Mouse (Mus musculus): ENCODE results near the gene Gypa. TPM values are rescaled to one million over a fixed set of nuclear protein-coding genes. Genes with fewer than 3 reads are reported as not detected.

Gypa gene
- total RNA-seq (2021) = 1 to 10 TPM in 1 of 2 experiments, not detected in 1; 1.8 TPM
- 0.32 and 2.7 TPM in 2 replicates for polyA plus RNA-seq (2012; rRNA removed)
- long read RNA-seq, partial matches to known transcripts = 0 of 1 reads
- long read RNA-seq, other reads (novel, unspliced or antisense) = 0 of 1 reads

DNA sequence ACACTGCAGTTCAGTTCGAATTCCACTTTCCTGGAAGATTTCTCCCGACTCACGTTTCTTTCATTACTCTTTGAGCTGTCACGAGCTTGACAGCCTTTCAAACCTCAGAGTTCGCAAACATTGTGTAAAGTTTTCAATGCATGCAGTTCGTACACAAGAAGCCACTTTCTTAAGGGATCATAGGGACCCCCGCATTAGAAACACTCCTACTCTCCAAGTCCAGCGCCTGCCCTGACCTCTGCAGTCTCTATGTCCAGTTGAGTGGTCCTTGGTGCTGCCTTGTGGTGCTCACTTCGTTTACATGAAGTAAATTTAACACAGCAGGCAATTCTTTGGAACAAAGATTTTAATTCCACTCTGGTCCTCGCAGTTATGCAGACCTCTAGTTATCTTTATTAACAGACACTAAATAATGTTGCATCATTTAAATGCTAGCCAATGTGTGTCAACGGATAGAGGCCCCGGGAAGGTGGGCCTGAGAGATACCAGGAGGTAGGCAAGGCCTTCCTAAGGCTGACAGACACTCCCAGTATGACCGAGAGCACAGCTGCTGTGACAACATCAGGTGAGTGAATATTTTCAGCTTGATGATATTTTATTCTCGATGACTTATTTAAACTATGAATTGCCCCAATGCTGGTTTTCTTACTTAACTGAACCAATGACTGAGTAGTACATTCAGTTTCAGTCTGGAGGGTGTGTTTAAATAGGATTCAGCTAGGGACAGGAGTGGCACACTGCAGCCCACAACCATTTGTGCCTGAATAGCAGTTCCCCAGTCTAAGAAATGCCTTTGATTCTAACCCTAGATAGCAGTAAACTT lies at the start of gene Gypa:
Gypa (plus strand) TSS at position 259 of the 823 bp plus-strand sequence.
- 38% methylated on average over 14 of the region's 14 CpGs for whole genome bisulfite sequencing
- H3K27ac ChIP-seq = no peak within 1 kb of the TSS
- intact Hi-C loops (cut with DNase I) = loop anchor here (1.0 to 5.0 kb wide), 2 partner anchors 195 to 504 kb away; no protein-coding TSS in a partner anchor

DNA sequence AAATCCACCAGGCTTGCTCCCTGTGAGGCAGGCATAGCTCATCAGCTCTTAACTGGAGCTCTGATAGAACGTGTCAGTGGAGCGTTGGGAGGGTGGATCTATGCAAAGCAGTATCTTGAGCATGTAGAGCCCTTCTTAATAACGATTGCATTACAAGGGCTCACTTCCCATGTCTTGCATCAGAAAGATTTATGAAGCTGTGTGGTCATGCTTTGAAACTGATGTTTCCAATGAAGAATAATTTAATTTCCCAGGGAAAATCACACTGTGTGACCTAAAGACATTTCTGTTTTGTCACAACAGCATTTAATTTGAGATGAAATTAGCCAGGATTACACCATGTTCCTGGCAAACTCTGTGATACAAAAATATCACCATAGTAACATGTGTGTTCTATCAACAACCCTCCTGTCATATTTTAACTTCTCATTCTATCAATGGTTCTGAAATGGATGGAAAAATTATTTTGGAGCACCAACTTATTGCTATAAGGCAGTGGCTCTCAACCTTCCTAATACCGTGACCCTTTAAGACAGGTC lies 49.0 kb upstream of the Gypa start:
- TF ChIP-seq CTCF (IDR thresholded peaks at IDR 0.05) = no peak
- TF ChIP-seq EP300 (IDR thresholded peaks at IDR 0.05; ENCODE audit: insufficient read depth, low read depth, low read length) = no peak
- TF ChIP-seq POLR2A (IDR thresholded peaks at IDR 0.05; ENCODE audit: insufficient read depth, low read depth, low read length) = no peak
- H3K9ac ChIP-seq (ENCODE audit: low read depth, low read length) = no peak overlapping the region
- no peak for DNase-seq
- H3K4me3 ChIP-seq = no peak overlapping the region
- no peaks in the 10 kb centered on the region for H3K36me3 ChIP-seq (ENCODE audit: control insufficient read depth, insufficient read depth, low read length)
- H3K4me1 ChIP-seq (ENCODE audit: control insufficient read depth, insufficient read depth, low read length) = no peaks in the 10 kb centered on the region
- H3K79me2 ChIP-seq (replicated peaks; ENCODE audit: control insufficient read depth, insufficient read depth, low read length) = no peaks in the 10 kb centered on the region
- no peak overlapping the region for H3K27ac ChIP-seq
- intact Hi-C loops (cut with DNase I) = no loop called here
- H3K27me3 ChIP-seq (ENCODE audit: control insufficient read depth, insufficient read depth, low read length) = no peaks in the 10 kb centered on the region
- WGBS = 60% methylated on average over 4 of the region's 4 CpGs

More for the DNA sequence above, at the start of gene Gypa:
- Histone ChIP-seq H3K4me3 (peak within 1 kb of the TSS; percentile 45), H3K79me2 (replicated peaks; ENCODE audit: control insufficient read depth, insufficient read depth, low read length) (no peaks in the 10 kb centered on the region), H3K36me3 (ENCODE audit: control insufficient read depth, insufficient read depth, low read length) (no peaks in the 10 kb centered on the region), H3K27me3 (ENCODE audit: control insufficient read depth, insufficient read depth, low read length) (no peaks in the 10 kb centered on the region), H3K9ac (ENCODE audit: low read depth, low read length) (peak within 1 kb of the TSS; percentile 70), H3K4me1 (ENCODE audit: control insufficient read depth, insufficient read depth, low read length) (no peaks in the 10 kb centered on the region)
- TF ChIP-seq EP300 (IDR thresholded peaks at IDR 0.05; ENCODE audit: insufficient read depth, low read depth, low read length) = no peak
- DNase-seq = no peak

DNA sequence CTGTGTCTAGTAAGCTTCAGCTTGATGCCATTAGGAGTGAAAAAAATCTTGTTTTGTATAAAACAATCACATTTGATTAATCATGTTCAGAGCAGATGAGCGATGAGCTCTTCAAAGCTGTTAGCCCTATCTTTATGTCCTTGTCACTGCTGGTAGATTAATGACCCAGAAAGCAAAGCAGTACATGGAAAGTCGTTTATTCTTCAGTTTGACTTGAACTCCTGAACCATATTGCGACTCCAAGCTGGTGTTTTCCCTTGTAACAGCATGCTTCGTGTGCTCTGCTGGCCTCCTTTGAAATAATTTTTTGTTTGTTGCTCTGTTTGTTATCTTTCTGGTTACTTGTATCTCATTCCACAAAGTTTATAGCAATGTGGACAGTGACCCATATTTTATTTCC lies 46.4 kb upstream of the Gypa start:
- Histone ChIP-seq H3K27ac (no peak overlapping the region), H3K79me2 (replicated peaks; ENCODE audit: control insufficient read depth, insufficient read depth, low read length) (no peaks in the 10 kb centered on the region), H3K36me3 (ENCODE audit: control insufficient read depth, insufficient read depth, low read length) (no peaks in the 10 kb centered on the region), H3K27me3 (ENCODE audit: control insufficient read depth, insufficient read depth, low read length) (no peaks in the 10 kb centered on the region), H3K9ac (ENCODE audit: low read depth, low read length) (no peak overlapping the region), H3K4me3 (no peak overlapping the region), H3K4me1 (ENCODE audit: control insufficient read depth, insufficient read depth, low read length) (no peaks in the 10 kb centered on the region)
- DNase-seq = no peak
- intact Hi-C loops (cut with DNase I) = no loop called here
- WGBS = 75% methylated on average over 4 of the region's 4 CpGs
- TF ChIP-seq POLR2A (IDR thresholded peaks at IDR 0.05; ENCODE audit: insufficient read depth, low read depth, low read length) (no peak), CTCF (IDR thresholded peaks at IDR 0.05) (no peak), EP300 (IDR thresholded peaks at IDR 0.05; ENCODE audit: insufficient read depth, low read depth, low read length) (no peak)

DNA sequence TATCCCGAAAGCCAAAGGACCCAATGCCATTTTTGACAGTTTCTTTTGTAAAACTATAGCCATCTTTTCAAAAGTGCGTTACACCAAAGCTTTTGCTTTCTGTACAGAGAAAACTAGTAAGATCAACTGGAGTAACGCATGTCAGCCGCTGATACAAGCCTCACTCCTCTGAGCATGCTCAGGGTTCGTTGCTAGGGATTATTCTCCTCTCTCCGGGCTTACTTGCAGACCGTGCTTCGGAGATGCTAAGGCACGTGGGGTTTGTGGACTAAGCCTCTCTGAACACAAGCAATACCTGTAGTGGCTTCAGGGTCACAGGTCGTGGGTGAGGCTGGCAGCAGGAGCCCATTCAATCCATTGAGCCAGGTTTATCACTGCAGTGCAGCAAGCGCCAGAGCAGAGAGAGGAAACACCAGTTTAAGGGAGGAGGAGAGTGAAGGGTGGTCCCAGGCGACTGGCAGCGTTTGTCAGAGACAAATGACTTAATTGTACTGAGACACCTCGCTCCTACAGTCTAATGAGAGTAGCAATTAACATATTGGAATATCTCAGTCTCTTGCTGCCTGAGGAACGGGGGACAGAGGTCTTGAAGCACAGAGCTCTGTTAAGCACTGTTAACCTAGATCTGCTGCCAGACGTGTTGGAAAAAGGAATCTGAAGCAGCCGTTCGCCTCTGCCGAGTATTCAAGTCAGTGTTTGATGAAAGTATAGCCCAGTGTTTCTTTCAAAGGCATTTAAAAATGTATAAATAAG lies 41.5 kb upstream of the Gypa start:
- no peaks in the 10 kb centered on the region for H3K36me3 ChIP-seq (ENCODE audit: control insufficient read depth, insufficient read depth, low read length)
- H3K79me2 ChIP-seq (replicated peaks; ENCODE audit: control insufficient read depth, insufficient read depth, low read length) = no peaks in the 10 kb centered on the region
- H3K27me3 ChIP-seq (ENCODE audit: control insufficient read depth, insufficient read depth, low read length) = no peaks in the 10 kb centered on the region
- TF ChIP-seq EP300 (IDR thresholded peaks at IDR 0.05; ENCODE audit: insufficient read depth, low read depth, low read length) (no peak), CTCF (IDR thresholded peaks at IDR 0.05) (no peak), POLR2A (IDR thresholded peaks at IDR 0.05; ENCODE audit: insufficient read depth, low read depth, low read length) (no peak)
- no peak for DNase-seq
- 65% methylated on average over 19 of the region's 19 CpGs for WGBS
- H3K4me1 ChIP-seq (ENCODE audit: control insufficient read depth, insufficient read depth, low read length) = no peaks in the 10 kb centered on the region
- no peak overlapping the region for H3K27ac ChIP-seq
- intact Hi-C loops (cut with DNase I) = no loop called here
- no peak overlapping the region for H3K4me3 ChIP-seq
- H3K9ac ChIP-seq (ENCODE audit: low read depth, low read length) = no peak overlapping the region

DNA sequence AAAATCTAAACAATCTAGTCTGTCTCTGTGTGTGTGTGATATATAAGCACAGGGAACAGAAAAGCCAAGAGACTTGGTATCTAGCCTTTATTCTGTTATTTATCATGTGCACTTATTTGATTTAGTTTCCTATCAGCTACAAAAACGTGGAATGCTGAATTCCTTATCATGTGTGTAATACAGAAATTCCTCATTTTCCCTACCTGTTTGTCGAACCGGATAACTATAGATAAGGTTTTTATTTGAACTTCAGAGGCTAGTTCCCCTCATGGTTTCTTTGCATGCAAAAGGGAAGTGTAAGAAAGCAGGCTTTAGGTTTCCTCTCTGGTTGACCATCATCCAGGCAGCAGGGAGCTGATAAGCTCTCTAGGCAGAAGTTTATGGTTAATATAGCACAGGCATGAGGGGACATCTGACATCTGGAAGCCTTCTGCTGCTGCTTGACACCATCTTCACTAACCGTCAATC lies 30.1 kb upstream of the Gypa start:
- no peaks in the 10 kb centered on the region for H3K4me1 ChIP-seq (ENCODE audit: control insufficient read depth, insufficient read depth, low read length)
- DNase-seq = no peak
- WGBS = 28% methylated on average over 4 of the region's 4 CpGs
- H3K27ac ChIP-seq = no peak overlapping the region
- no peak overlapping the region for H3K9ac ChIP-seq (ENCODE audit: low read depth, low read length)
- TF ChIP-seq EP300 (IDR thresholded peaks at IDR 0.05; ENCODE audit: insufficient read depth, low read depth, low read length) = no peak
- TF ChIP-seq POLR2A (IDR thresholded peaks at IDR 0.05; ENCODE audit: insufficient read depth, low read depth, low read length) = no peak
- no peak for TF ChIP-seq CTCF (IDR thresholded peaks at IDR 0.05)
- H3K4me3 ChIP-seq = no peak overlapping the region
- intact Hi-C loops (cut with DNase I) = no loop called here
- H3K79me2 ChIP-seq (replicated peaks; ENCODE audit: control insufficient read depth, insufficient read depth, low read length) = no peaks in the 10 kb centered on the region
- H3K27me3 ChIP-seq (ENCODE audit: control insufficient read depth, insufficient read depth, low read length) = no peaks in the 10 kb centered on the region
- no peaks in the 10 kb centered on the region for H3K36me3 ChIP-seq (ENCODE audit: control insufficient read depth, insufficient read depth, low read length)

All from heart, adult 2 months (tissue).